Mouse (Mus musculus): ENCODE data around the gene Rbp3. TPM values are rescaled to one million over a fixed set of nuclear protein-coding genes. Genes with fewer than 3 reads are reported as not detected.

The Rbp3 gene
- polyA plus RNA-seq, 1 experiment from 2014 or later = not detected

DNA sequence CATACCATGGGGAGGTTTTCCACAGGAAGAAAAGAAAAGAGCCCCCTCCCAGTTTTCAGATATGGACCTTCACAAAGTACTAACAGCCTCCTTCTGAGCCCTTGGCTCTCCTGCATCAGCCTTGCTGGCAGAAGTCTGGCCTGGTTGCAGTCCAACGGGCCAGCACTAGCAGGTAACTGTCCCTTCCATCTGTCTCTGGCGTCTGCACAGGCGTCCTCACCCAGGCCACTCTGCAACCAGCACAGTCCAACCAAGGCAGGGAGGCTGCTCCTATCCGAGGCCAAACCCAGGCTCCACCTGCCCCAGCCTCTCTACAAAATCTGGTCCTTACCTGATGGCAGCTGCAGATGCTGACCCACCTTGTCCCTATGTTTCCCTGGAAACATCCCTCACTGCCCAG lies 38.2 kb downstream of the Rbp3 start:
- no peak overlapping the region for H3K27ac ChIP-seq
- DNase-seq (ENCODE audit: extremely low spot score, low spot score) = no peak
- 88% methylated on average over 4 of the region's 4 CpGs for WGBS
- H3K4me3 ChIP-seq = no peak overlapping the region
- H3K4me1 ChIP-seq = 0 out of 2 replicates have a peak, but pooled peaks cover 5% of the 10 kb centered on the region
- H3K36me3 ChIP-seq (replicated peaks) = no peaks in the 10 kb centered on the region
- no peaks in the 10 kb centered on the region for H3K9me3 ChIP-seq
- no peaks in the 10 kb centered on the region for H3K27me3 ChIP-seq (ENCODE audit: poor library complexity, severe bottlenecking)

DNA sequence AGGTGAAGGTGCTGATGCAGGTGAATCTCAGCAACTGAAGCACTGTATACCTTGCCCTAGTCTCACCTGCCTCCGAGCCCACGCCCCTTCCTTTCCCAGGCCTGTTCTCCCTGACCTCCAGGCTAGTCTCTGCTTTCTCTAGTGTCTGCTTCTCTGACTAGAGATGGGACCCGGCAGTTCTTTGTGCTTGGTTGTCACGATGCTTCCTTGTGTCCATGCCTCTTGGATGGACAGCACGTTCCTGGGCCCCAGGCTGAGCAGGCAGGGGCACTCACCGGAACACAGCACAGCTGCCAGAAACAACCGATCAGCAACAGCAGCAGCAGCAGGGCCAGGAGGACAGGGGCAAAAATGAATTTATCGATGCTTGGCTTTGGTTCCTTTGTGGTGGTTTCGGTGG lies 39.2 kb downstream of the Rbp3 start:
- WGBS = 95% methylated on average over 9 of the region's 9 CpGs
- DNase-seq (ENCODE audit: extremely low spot score, low spot score) = no peak

GRCm38 (mm10) chr14:33993521-33994289 lies 39.9 kb downstream of the Rbp3 start:
- DNase-seq (ENCODE audit: extremely low spot score, low spot score) = no peak
- H3K36me3 ChIP-seq (replicated peaks) = no peaks in the 10 kb centered on the region
- 0 out of 2 replicates have a peak, but pooled peaks cover 5% of the 10 kb centered on the region for H3K4me1 ChIP-seq
- H3K27me3 ChIP-seq (ENCODE audit: poor library complexity, severe bottlenecking) = no peaks in the 10 kb centered on the region
- H3K9me3 ChIP-seq = no peaks in the 10 kb centered on the region
- no peak overlapping the region for H3K4me3 ChIP-seq
- no peak overlapping the region for H3K27ac ChIP-seq
- 91% methylated on average over 6 of the region's 6 CpGs for WGBS

More for the DNA sequence above, 39.2 kb downstream of the Rbp3 start:
- H3K27me3 ChIP-seq (ENCODE audit: poor library complexity, severe bottlenecking) = no peaks in the 10 kb centered on the region
- no peaks in the 10 kb centered on the region for H3K9me3 ChIP-seq
- H3K4me1 ChIP-seq = 0 out of 2 replicates have a peak, but pooled peaks cover 5% of the 10 kb centered on the region
- H3K4me3 ChIP-seq = no peak overlapping the region
- no peak overlapping the region for H3K27ac ChIP-seq
- H3K36me3 ChIP-seq (replicated peaks) = no peaks in the 10 kb centered on the region

DNA sequence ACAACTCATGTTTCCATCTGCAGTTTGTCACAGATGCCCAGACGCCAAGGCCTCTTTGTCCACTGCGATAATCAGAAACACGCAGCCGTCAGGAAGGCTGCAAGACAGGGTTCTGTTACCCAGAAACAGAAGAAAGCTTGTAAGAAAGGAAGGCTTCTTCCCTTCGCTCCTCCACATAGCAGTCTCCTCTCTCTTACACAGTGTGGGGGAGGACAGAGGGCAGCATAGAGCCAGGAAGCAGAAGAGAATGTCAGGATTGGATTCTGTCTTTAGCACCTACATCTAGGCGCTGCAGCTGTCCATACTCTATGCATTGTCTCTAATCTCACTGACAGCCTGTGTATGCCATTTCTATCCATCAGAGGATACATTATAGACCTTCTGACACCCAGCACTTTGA lies 43.6 kb downstream of the Rbp3 start:
- 68% methylated on average over 6 of the region's 6 CpGs for WGBS
- no peaks in the 10 kb centered on the region for H3K4me1 ChIP-seq
- no peaks in the 10 kb centered on the region for H3K9me3 ChIP-seq
- no peak overlapping the region for H3K27ac ChIP-seq
- no peaks in the 10 kb centered on the region for H3K27me3 ChIP-seq (ENCODE audit: poor library complexity, severe bottlenecking)
- H3K36me3 ChIP-seq (replicated peaks) = no peaks in the 10 kb centered on the region
- H3K4me3 ChIP-seq = no peak overlapping the region
- DNase-seq (ENCODE audit: extremely low spot score, low spot score) = no peak

GRCm38 (mm10) chr14:34000076-34000475 lies 46.3 kb downstream of the Rbp3 start:
- DNase-seq (ENCODE audit: extremely low spot score, low spot score) = no peak
- Histone ChIP-seq H3K4me3 (no peak overlapping the region), H3K4me1 (no peaks in the 10 kb centered on the region), H3K36me3 (replicated peaks) (no peaks in the 10 kb centered on the region), H3K27ac (no peak overlapping the region), H3K27me3 (ENCODE audit: poor library complexity, severe bottlenecking) (no peaks in the 10 kb centered on the region), H3K9me3 (no peaks in the 10 kb centered on the region)

DNA sequence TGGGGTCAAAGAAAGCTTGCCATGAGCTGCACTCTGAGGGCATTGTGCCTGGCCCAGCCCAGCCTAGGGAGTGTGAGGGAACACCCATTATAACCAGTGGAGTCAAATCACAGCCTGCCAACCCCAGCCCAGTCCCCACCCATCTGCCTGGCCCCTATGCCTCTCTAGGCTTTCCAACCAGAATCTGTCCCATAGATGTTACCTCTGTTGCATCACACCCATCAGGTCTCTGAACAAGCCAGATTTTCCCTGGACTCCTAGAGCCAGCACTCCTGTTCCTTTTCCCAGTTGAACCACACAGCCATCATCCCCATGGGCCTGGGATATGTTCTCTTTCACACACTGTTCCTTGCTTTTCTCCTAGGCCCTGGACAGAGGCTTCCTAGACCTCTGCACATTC lies 47.6 kb downstream of the Rbp3 start:
- no peak overlapping the region for H3K4me3 ChIP-seq
- DNase-seq (ENCODE audit: extremely low spot score, low spot score) = no peak
- H3K4me1 ChIP-seq = no peaks in the 10 kb centered on the region
- H3K27ac ChIP-seq = no peak overlapping the region
- no peaks in the 10 kb centered on the region for H3K27me3 ChIP-seq (ENCODE audit: poor library complexity, severe bottlenecking)
- no peaks in the 10 kb centered on the region for H3K36me3 ChIP-seq (replicated peaks)
- no peaks in the 10 kb centered on the region for H3K9me3 ChIP-seq

GRCm38 (mm10) chr14:34002358-34002757 lies 48.6 kb downstream of the Rbp3 start:
- Histone ChIP-seq H3K4me3 (no peak overlapping the region), H3K27me3 (ENCODE audit: poor library complexity, severe bottlenecking) (no peaks in the 10 kb centered on the region), H3K9me3 (no peaks in the 10 kb centered on the region), H3K36me3 (replicated peaks) (no peaks in the 10 kb centered on the region), H3K4me1 (no peaks in the 10 kb centered on the region), H3K27ac (no peak overlapping the region)
- WGBS = 91% methylated on average over 5 of the region's 5 CpGs
- DNase-seq (ENCODE audit: extremely low spot score, low spot score) = no peak

Other genes starting within 250 kb of the Rbp3 start
- gene Gdf10, start 30.4 kb upstream of the Rbp3 start, polyA plus RNA-seq (2016; fragmentation: Nextera tagmentation; extraction: Ambion mirVana) = 2.5 TPM in 2 replicates
- gene Gdf2, start 13.0 kb upstream of the Rbp3 start, polyA plus RNA-seq (2016; fragmentation: Nextera tagmentation; extraction: Ambion mirVana) = not detected in 2 replicates
- gene Zfp488, start 24.8 kb downstream of the Rbp3 start, polyA plus RNA-seq (2016; fragmentation: Nextera tagmentation; extraction: Ambion mirVana) = 0.06 and 0.11 TPM in 2 replicates
- gene Gm30083, start 61.2 kb downstream of the Rbp3 start, polyA plus RNA-seq (2016; fragmentation: Nextera tagmentation; extraction: Ambion mirVana) = not detected in 2 replicates
- gene Gm5460, start 62.8 kb downstream of the Rbp3 start, polyA plus RNA-seq (2016; fragmentation: Nextera tagmentation; extraction: Ambion mirVana) = not detected in 2 replicates
- gene Antxrl, start 98.7 kb downstream of the Rbp3 start, polyA plus RNA-seq (2016; fragmentation: Nextera tagmentation; extraction: Ambion mirVana) = not detected in 2 replicates
- gene Anxa8, start 132.0 kb downstream of the Rbp3 start, polyA plus RNA-seq (2016; fragmentation: Nextera tagmentation; extraction: Ambion mirVana) = 0.64 and 1.0 TPM in 2 replicates
- gene A630023A22Rik, start 148.8 kb downstream of the Rbp3 start, polyA plus RNA-seq (2016; fragmentation: Nextera tagmentation; extraction: Ambion mirVana) = not detected in 2 replicates
- not detected in 2 replicates for gene Npy4r, start 198.5 kb downstream of the Rbp3 start, polyA plus RNA-seq (2016; fragmentation: Nextera tagmentation; extraction: Ambion mirVana)
- gene Gprin2, start 247.7 kb downstream of the Rbp3 start, polyA plus RNA-seq (2016; fragmentation: Nextera tagmentation; extraction: Ambion mirVana) = 0.32 and 0.33 TPM in 2 replicates